Mouse (Mus musculus): ENCODE data around the gene Olfr92. TPM values are rescaled to one million over a fixed set of nuclear protein-coding genes. Genes with fewer than 3 reads are reported as not detected.
"Not testable (repeated sequence)": the region's sequence is repeated elsewhere in the genome, so short reads cannot be mapped to it uniquely, and the experiment has no call there.

The Olfr92 gene
- total RNA-seq (2022) = not detected

DNA sequence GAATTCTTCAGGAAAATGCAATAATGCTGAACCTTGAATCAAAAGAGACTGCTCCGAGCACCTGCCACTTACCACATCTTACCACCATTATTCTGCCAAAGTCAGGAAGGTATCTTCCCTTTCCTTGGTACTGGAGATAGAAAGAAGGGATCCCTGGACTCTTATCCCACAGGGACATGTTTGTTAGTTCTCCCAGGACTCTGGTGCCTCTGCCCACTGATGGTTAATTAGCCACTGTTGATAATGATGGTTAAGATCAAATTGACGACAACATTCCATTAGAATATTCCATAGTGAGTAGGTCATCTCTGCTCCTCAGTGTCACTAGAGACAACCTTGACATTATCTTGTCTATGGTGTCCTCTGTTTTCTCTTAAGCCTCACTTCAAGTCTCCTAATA, at the start of gene Olfr92:
Olfr92 (minus strand) TSS at position 101 of the 400 bp plus-strand sequence.
- DNase-seq (ENCODE audit: low spot score in 2 of 2) = no peak

- DNase-seq (ENCODE audit: low spot score in 2 of 2) = no peak
Measured at GRCm38 (mm10) chr17:37161394-37161793, 41.5 kb upstream of the Olfr92 start, which contains the start of gene Olfr93. TSS of gene Olfr93 (minus strand) at chr17:37161494.

DNA sequence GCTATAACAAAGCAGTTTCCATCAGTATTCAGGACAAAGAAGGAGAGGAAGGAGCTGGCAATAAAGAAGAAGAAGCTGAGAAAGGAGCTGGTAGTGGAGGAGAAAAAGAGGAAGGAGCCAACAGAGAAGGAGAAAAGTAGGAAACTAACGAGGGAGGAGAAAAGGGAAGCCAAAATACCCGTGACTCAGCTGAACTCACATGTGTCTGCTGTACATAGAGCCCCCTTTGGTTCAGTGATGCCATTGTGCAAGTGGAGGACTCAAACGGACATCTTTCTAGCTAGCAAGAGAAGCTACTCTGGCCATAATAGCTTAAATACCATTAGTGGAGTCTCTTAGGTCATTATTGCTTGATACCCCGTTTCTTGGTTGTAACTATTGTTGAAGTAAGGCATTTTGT, 11.5 kb upstream of the Olfr92 start:
- not testable (repeated sequence) for DNase-seq (ENCODE audit: low spot score in 2 of 2)

DNA sequence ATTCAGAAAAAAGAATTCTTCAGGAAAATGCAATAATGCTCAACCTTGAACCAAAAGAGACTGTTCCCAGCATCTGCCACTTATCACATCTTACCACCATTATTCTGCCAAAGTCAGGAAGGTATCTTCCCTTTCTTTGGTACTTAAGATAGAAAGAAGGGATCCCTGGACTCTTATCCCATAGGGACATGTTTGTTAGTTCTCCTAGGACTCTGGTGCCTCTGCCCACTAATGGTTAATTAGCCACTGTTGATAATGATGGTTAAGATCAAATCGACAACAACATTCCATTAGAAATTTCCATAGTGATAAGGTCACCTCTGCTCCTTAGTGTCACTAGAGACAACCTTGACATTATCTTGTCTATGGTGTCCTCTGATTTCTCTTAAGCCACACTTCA, 21.7 kb downstream of the Olfr92 start, which contains the start of gene Olfr91:
Olfr91 (minus strand) TSS at position 101 of the 400 bp plus-strand sequence.
- DNase-seq (ENCODE audit: low spot score in 2 of 2) = no peak

DNA sequence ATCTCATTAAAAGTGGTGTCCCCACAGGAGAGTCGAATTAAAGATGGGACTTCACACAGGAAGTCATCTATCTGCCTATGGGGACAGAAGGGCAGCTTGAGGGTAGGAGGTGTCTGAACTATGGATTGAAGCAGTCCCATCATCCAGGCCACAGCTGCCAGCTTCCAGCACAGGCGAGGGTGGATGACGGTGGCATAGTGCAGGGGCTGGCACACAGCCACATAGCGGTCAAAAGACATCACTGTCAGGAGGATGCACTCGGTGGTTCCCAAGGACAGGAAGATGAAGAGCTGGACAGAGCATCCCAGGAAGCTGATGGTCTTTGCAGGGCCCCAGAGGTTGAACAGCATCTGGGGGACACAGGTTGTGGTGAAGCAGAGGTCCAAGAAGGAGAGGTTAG, 26.6 kb downstream of the Olfr92 start:
- DNase-seq (ENCODE audit: low spot score in 2 of 2) = no peak

DNA sequence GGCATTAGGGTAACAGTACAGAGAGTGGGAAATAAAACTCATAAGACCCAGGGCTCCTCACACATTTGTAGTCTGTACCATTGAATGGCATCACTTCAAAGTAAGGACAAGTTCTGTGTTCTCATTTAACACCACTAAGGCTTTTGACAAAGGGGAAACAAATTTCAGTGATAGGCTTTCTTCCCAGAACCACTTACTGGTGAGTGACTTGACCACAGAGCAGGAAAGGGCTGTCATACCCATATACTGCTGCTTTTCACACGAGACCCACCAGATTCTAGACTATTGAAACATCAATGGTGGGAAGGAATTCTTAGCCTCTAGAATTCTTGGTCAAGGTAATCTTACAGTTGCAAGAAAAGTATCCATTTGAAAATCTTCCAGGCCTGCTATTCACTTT, 27.7 kb downstream of the Olfr92 start:
- DNase-seq (ENCODE audit: low spot score in 2 of 2) = no peak

DNA sequence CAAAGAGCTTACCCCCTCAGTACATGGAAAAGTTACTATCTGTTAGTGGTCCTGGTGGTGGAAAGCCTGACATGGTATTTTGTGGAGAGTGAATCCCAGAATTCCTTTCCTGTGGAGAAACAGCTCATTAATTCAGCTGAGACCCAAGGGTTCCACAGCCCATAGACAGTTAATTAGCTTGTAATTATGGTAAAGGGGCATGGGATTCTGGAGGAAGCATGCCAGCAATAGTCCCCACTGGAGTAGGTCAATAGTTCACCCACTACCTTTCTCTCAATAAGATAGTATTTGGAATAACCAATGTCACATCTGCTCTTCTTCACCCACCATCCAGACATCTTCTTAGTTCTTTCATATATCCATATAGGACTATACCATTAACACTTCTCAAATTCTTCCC, 31.5 kb downstream of the Olfr92 start, which contains the start of gene Olfr90:
Olfr90 (minus strand) TSS at position 101 of the 400 bp plus-strand sequence.
- DNase-seq (ENCODE audit: low spot score in 2 of 2) = no peak

DNA sequence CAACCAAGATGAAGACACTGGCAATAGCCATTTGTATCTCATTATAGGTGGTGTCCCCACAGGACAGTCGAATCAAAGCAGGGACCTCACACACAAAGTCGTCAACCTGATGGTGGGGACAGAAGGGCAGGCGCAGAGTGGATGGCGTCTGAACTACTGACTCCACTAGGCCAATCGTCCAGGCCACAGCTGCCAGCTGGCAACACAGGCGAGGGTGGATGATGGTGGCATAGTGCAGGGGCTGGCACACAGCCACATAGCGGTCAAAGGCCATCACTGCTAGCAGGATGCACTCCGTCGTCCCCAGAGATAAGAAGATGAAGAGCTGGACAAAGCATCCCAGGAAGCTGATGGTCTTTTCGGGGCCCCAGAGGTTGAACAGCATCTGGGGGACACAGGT, 34.3 kb downstream of the Olfr92 start:
- peak in 1 of 2 experiments; percentile 5 for DNase-seq (ENCODE audit: low spot score in 2 of 2)

GRCm38 (mm10) chr17:37084632-37085031, 35.3 kb downstream of the Olfr92 start:
- no peak for DNase-seq (ENCODE audit: low spot score in 2 of 2)

DNA sequence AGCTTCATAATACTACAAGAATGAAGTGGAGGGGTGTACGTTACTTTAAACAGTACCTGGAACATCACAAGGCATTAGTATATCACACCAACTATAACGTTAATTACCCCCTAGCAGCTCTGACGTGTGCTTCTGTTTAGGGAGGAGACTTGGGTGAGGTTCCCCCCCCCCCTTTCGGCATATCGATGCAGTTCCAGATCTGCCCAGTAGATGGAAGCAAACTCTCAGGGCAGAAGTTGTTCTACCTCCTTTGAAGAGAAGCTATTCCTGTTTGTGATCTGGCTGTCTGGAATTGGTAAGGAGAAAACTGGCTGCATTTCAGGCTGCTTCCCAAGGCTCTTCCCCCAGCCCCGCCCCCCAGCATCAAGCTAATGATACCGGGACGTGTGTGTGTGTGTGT, 36.6 kb downstream of the Olfr92 start:
- DNase-seq (ENCODE audit: low spot score in 2 of 2) = peak in 1 of 2 experiments; percentile 12

DNA sequence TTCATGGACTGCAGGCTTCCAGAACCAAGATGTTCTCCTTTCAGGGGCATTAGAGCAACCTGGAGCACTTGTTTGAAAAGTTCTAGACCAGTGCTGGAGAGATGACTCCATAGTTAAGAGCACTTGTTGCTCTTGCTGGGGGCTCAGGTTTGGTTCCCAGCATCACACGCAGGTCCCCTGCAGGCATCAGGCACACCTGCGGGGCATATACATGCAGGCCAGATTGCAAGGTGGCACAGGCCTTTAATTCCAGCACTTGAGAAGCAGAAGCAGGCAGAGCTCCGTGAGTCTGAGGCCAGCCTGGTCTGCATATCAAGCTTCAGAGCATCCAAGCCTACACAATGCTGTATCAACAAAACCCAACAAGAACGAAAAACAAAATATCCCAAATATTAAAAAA, 38.2 kb downstream of the Olfr92 start:
- peak in 1 of 2 experiments; percentile 5 for DNase-seq (ENCODE audit: low spot score in 2 of 2)

GRCm38 (mm10) chr17:37080119-37080518, 39.8 kb downstream of the Olfr92 start:
- DNase-seq (ENCODE audit: low spot score in 2 of 2) = peak in 1 of 2 experiments; percentile 8

- peak in 1 of 2 experiments; percentile 7 for DNase-seq (ENCODE audit: low spot score in 2 of 2)
Measured at GRCm38 (mm10) chr17:37078990-37079389, 40.9 kb downstream of the Olfr92 start.

- no peak for DNase-seq (ENCODE audit: low spot score in 2 of 2)
Measured at GRCm38 (mm10) chr17:37078193-37078592, 41.7 kb downstream of the Olfr92 start.

DNA sequence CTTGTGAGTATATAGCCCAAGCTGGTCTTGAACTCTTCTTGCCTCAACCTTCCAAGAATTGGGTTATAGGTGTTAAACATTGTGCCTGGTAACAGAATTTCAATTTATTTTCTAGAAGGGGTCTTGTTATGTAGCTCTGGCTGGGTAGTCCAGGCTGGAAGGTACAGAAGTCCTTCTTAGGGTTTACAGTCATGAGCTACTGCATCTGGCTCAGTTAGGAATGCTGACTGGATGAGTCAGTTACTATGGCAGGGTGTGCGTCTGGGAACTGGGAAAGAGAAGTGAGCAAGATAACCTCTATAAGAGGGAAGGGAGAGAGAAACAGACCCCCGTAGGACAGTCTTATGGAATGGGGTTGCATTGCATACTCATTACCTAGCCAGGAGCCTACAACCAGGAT, 44.1 kb downstream of the Olfr92 start:
- no peak for DNase-seq (ENCODE audit: low spot score in 2 of 2)

DNA sequence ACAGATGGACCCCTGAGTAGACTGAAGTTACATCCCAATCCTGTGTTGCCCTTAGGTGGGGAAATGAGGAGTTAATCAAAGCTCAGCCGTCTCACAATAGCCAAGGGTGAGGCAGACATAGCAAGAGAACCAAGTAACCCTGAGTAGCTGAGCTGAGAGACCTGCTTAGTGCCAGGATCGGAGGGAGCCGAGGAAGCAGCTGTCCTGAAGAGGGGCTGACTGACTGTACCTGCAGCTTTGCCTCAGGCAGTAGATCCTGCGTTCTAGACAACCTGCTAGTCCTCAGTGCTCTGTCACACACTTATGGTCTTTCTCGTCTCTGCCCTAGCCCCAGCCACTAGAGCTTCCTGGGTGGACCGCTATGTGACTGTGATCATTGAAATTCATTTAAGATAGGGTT, 44.7 kb downstream of the Olfr92 start:
- DNase-seq (ENCODE audit: low spot score in 2 of 2) = peak in 1 of 2 experiments; percentile 4

DNA sequence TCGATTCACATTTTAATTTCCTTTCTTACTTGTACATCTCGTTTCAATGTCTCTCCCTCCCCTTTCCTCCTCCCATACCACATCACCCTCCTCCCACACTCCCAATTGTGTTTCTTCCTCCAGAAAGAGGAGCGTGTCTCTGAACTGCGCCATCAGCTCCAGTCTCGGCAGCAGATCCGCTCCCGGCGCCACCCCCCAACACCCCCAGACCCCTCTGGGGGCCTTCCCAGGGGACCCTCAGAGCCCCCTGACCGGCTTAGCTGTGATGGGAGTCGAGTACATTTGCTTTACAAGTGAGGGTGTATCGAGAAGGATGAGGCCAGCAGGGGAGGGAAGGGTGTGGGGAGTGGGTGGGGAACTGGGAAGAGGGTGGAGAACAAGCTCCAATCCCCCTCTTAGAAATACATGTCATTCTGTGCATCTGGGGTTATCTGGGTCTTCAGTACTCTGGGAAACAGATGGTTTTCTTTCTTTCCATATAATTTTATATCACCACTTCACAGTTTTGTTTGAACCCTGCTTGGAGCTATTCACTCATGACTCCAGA, 47.1 kb downstream of the Olfr92 start:
- peak in 1 of 2 experiments; percentile 17 for DNase-seq (ENCODE audit: low spot score in 2 of 2)

GRCm38 (mm10) chr17:37072080-37072729, 47.7 kb downstream of the Olfr92 start:
- peak in 1 of 2 experiments; percentile 4 for DNase-seq (ENCODE audit: low spot score in 2 of 2)

DNA sequence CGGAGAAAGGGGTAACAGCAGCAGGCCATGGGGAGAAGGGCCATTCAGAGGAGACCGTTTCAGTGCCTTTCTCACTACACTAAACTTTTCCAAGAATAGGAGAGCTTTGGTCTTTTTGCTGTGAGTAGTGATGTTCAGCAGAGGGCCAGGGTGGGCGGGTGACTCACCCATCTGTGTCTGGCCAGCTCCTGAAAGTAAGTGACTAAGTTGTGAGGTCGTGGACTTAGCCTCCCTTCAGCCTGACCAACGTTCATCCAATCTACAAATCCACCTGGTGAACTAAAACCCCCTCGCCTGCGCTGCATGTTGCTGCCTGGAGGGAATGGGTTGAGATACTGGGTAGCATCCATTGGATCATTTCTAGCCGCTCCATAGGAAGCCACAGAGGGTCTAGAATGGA, 49.8 kb downstream of the Olfr92 start:
- no peak for DNase-seq (ENCODE audit: low spot score in 2 of 2)

- DNase-seq (ENCODE audit: low spot score in 2 of 2) = no peak
Measured at GRCm38 (mm10) chr17:37067861-37068260, 52.0 kb downstream of the Olfr92 start.

DNA sequence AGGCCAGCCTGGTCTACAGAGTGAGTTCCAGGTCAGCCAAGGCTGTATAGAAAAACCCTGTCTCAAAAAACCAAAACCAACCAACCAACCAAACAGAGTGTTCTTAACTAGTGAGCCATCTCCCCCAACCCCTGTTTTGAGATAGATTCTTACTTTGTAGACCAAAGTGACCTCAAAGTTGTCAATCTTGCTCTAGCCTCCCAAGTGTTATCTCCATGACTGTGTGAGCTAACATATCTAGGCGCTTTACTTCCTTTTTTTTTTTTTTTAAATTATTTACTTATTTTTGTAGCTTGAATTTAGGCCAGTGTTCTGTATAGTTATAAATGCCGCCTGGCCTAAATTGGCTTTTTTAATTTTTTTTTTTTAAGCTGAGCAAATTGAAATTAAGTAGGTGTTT, 53.9 kb downstream of the Olfr92 start:
- no peak for DNase-seq (ENCODE audit: low spot score in 2 of 2)

DNA sequence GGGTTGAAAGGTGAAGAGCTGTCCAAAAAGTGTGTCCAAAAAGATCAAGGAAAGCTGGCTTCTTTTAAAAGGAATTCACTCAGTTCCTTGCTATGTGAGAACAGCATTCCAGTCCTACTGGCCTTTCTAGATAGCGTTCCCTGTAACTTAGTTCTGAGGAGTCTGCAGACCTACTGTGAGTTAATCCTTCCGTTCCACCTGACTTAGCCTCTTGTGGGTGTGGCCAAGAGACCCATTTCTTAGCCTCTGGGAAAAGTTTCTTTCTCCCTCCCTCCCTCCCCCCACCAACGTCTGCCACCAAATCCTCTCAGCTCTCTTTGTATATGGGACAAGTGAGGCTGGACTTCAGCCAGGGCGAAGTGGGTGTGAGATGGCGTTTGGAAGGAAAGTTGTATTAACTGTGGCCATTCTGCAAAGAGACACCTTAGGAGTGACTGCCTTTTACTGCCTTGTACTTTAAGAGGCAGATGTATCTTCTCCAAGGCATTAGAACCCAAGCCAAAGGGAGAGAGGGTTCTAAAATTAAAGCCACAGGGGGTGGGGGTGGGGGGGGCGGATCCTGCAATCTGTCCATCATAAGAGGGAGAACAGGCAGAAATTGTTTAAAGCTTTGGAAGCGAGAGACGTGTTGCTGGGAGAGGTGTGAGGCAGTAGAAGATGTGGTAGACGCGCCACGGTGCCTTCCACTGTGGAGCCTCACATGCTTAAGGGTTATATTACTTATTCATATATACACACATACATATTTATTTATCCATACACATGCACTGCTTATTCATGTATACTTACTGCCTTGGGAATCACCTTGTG, 56.0 kb downstream of the Olfr92 start:
- DNase-seq (ENCODE audit: low spot score in 2 of 2) = no peak

All from layer of hippocampus, adult 8-10 months (tissue).